11 mouse cellular contexts compared by ENCODE assay signal in genomic region chr16:31475123-31475968, GRCm38 (mm10). TPM values are rescaled to one million over a fixed set of nuclear protein-coding genes. Genes with fewer than 3 reads are reported as not detected.
DNase-seq lines count a peak whose midpoint lies in the region; ATAC-seq and TF ChIP-seq lines count a peak whose summit lies in the region.
"Had no signal": no experiment of that assay in that cellular context is flagged by ENCODE, and none has a peak within 500 bp of the region (broad histone marks: within the 10 kb centered on the region; RNA-seq: fewer than 3 reads in every experiment).

No protein-coding gene starts in this region.

- no peak overlapping the region for H3K9ac ChIP-seq in forebrain, embryonic 12.5 days
- H3K9ac ChIP-seq: liver, embryonic 15.5 days had no signal

- WGBS in forebrain, embryonic 12.5 days = 76% methylated on average over 9 of the region's 9 CpGs
- 72% methylated on average over 9 of the region's 9 CpGs for WGBS in limb, embryonic 10.5 days

- H3K4me1 ChIP-seq in forebrain, embryonic 12.5 days = no peaks in the 10 kb centered on the region
- peaks cover 27% of the 10 kb centered on the region for H3K4me1 ChIP-seq in limb, embryonic 10.5 days

- no peak overlapping the region for H3K4me2 ChIP-seq in forebrain, embryonic 12.5 days
- H3K4me2 ChIP-seq: liver, embryonic 15.5 days had no signal

- ATAC-seq in forebrain, embryonic 12.5 days (ENCODE audit: low FRiP score) = no peak

- H3K4me3 ChIP-seq in forebrain, embryonic 12.5 days (replicated peaks) = no peak overlapping the region
- H3K4me3 ChIP-seq in limb, embryonic 10.5 days = no peak overlapping the region
- H3K4me3 ChIP-seq: liver, embryonic 15.5 days; myocyte had no signal

- no peaks in the 10 kb centered on the region for H3K27me3 ChIP-seq in forebrain, embryonic 12.5 days
- H3K27me3 ChIP-seq in limb, embryonic 10.5 days (ENCODE audit: low read depth, poor library complexity, severe bottlenecking) = no peaks in the 10 kb centered on the region
- H3K27me3 ChIP-seq: liver, embryonic 15.5 days had no signal

- DNase-seq in heart, adult 11 months = peak; percentile 92
- no peak for DNase-seq in heart, postnatal 4 days
- DNase-seq in brain, embryonic 14.5 days (ENCODE audit: low read depth) = peak; percentile 87
- DNase-seq in limb, embryonic 10.5 days (ENCODE audit: low spot score) = no peak
- DNase-seq in urinary bladder, postnatal 36 days (ENCODE audit: low spot score in 2 of 2) = no peak
- no peak for DNase-seq in ovary, postnatal 36 days (ENCODE audit: low spot score)
- DNase-seq in embryo, embryonic 11 days = no peak
- DNase-seq: kidney, postnatal 4 days had no signal

- TF ChIP-seq CTCF in brain, embryonic 14.5 days (IDR thresholded peaks at IDR 0.05; ENCODE audit: borderline replicate concordance, extremely low read depth, insufficient read depth, insufficient read length) = no peak

- no peak for TF ChIP-seq POLR2A in brain, embryonic 14.5 days (IDR thresholded peaks at IDR 0.05; ENCODE audit: borderline replicate concordance, extremely low read depth, insufficient read depth, insufficient read length, poor library complexity, severe bottlenecking)

- H3K9me3 ChIP-seq in forebrain, embryonic 12.5 days = peaks cover 3% of the 10 kb centered on the region; the same call in 1 of the 2 replicates
- 0 out of 2 replicates have a peak, but pooled peaks cover 2% of the 10 kb centered on the region for H3K9me3 ChIP-seq in limb, embryonic 10.5 days (replicated peaks)
- H3K9me3 ChIP-seq: liver, embryonic 15.5 days had no signal

- H3K27ac ChIP-seq in forebrain, embryonic 12.5 days = peak overlapping the region; percentile 66
- H3K27ac ChIP-seq in limb, embryonic 10.5 days = 0 out of 2 replicates have a peak overlapping the region, but pooled peaks have one; percentile 34
- H3K27ac ChIP-seq: liver, embryonic 15.5 days had no signal

- no peaks in the 10 kb centered on the region for H3K36me3 ChIP-seq in forebrain, embryonic 12.5 days (replicated peaks)
- no peaks in the 10 kb centered on the region for H3K36me3 ChIP-seq in limb, embryonic 10.5 days
- H3K36me3 ChIP-seq: liver, embryonic 15.5 days had no signal

RNA-seq across cellular contexts. Expression of gene Bdh1, which starts 53.3 kb away (rescaled TPM):
- 1 to 10 TPM in 1 of 2 experiments, under 1 TPM in 1; 0.81 to 1.0 TPM for total RNA-seq in heart, postnatal 4 days (2021)
- polyA plus RNA-seq in brain, embryonic 14.5 days (2012; rRNA removed) = 142 and 148 TPM in 2 replicates
- 49.3 and 51.1 TPM in 2 replicates for polyA plus RNA-seq in forebrain, embryonic 12.5 days (2016; fragmentation: Nextera tagmentation; extraction: Ambion mirVana)
- 9.5 and 11.4 TPM in 2 replicates for polyA plus RNA-seq in limb, embryonic 10.5 days (2016; fragmentation: Nextera tagmentation; extraction: Ambion mirVana)

Comparison
In these comparisons a context has a peak if more than half of its experiments do, and no peak if none do; other contexts are left out.
1. DNase-seq: peak in heart, adult 11 months (single experiment) and brain, embryonic 14.5 days (single experiment); none in heart, postnatal 4 days (single experiment), limb, embryonic 10.5 days (single experiment), urinary bladder, postnatal 36 days (0 of 2), ovary, postnatal 36 days (single experiment) and embryo, embryonic 11 days (single experiment).